Mouse (Mus musculus) kidney, embryonic 15.5 days (tissue): Measurements from ENCODE around the gene Fbxw11. TPM values are rescaled to one million over a fixed set of nuclear protein-coding genes. Genes with fewer than 3 reads are reported as not detected.

Experiments
- ATAC-seq: fragments of 200-750 bp; cut with Nextera tagmentation; replicated peaks from 2 replicates; pipeline ENCODE4 v1.8.0; 2017; ENCODE audit warnings: moderate TSS enrichment; ENCODE audit not compliant: low FRiP score
- H3K27ac ChIP-seq: fragments of 300-500 bp; sonication (generic); 2 replicates; pipeline ENCODE4 v1.5.1; 2015; ENCODE audit warnings: mild to moderate bottlenecking, inconsistent platforms
- H3K27me3 ChIP-seq: fragments of 300-500 bp; sonication (generic); 2 replicates; pipeline ENCODE4 v1.6.1; 2015; ENCODE audit warnings: inconsistent platforms
- H3K36me3 ChIP-seq: fragments of 300-500 bp; sonication (generic); 2 replicates; pipeline ENCODE4 v1.6.1; 2015; ENCODE audit warnings: inconsistent platforms
- H3K4me1 ChIP-seq: fragments of 300-500 bp; sonication (generic); 2 replicates; pipeline ENCODE4 v1.6.1; 2015; ENCODE audit warnings: inconsistent platforms
- H3K4me2 ChIP-seq: fragments of 300-500 bp; sonication (generic); 2 replicates; pipeline ENCODE4 v1.6.1; 2015; ENCODE audit warnings: moderate library complexity, mild to moderate bottlenecking, inconsistent platforms
- H3K4me3 ChIP-seq: fragments of 300-500 bp; sonication (generic); replicated peaks from 2 replicates; pipeline ENCODE4 v1.5.1; 2015; ENCODE audit warnings: mild to moderate bottlenecking, inconsistent platforms
- H3K9ac ChIP-seq: fragments of 300-500 bp; sonication (generic); 2 replicates; pipeline ENCODE4 v1.6.1; 2015; ENCODE audit warnings: mild to moderate bottlenecking, inconsistent platforms
- H3K9me3 ChIP-seq: fragments of 300-500 bp; sonication (generic); replicated peaks from 2 replicates; pipeline ENCODE4 v1.6.1; 2016; ENCODE audit warnings: inconsistent platforms
- WGBS: fragments of 180-500 bp; shearing (Covaris S2); methylation state at CpG from one replicate; pipeline ENCODE4 v1.1.7; 2015; ENCODE audit warnings: mixed read lengths; 5-methylcytosine and 5-hydroxymethylcytosine counted together
- polyA plus RNA-seq: library from polyadenylated mRNA; unstranded; fragments of >200 nt; fragmentation: Nextera tagmentation; extraction: Ambion mirVana; gene quantifications from 2 replicates; pipeline ENCODE4 v1.2.1, GENCODE M21; 2015

Fbxw11 gene
- polyA plus RNA-seq, 1 experiment from 2014 or later, result 85.7 TPM

GRCm38 (mm10) chr11:32718979-32719378 is 76.5 kb downstream of the Fbxw11 start:
- ATAC-seq, result no peak
- WGBS, result 92% methylated on average over 4 of the region's 4 CpGs
- Histone ChIP-seq H3K9me3 (no peaks in the 10 kb centered on the region), H3K36me3 (peaks cover 30% of the 10 kb centered on the region), H3K27me3 (no peaks in the 10 kb centered on the region), H3K4me3 (no peak overlapping the region), H3K4me1 (peaks cover 3% of the 10 kb centered on the region; the same call in 1 of the 2 replicates), H3K4me2 (no peak overlapping the region), H3K9ac (no peak overlapping the region), H3K27ac (no peak overlapping the region)

GRCm38 (mm10) chr11:32722653-32723052 is 80.1 kb downstream of the Fbxw11 start:
- no peaks in the 10 kb centered on the region for H3K27me3 ChIP-seq
- no peaks in the 10 kb centered on the region for H3K9me3 ChIP-seq
- no peaks in the 10 kb centered on the region for H3K4me1 ChIP-seq
- H3K36me3 ChIP-seq, result peaks cover 47% of the 10 kb centered on the region
- H3K4me3 ChIP-seq, result no peak overlapping the region
- no peak overlapping the region for H3K9ac ChIP-seq
- ATAC-seq, result no peak
- no peak overlapping the region for H3K4me2 ChIP-seq
- WGBS, result 91% methylated on average over 5 of the region's 5 CpGs
- H3K27ac ChIP-seq, result no peak overlapping the region

- no peaks in the 10 kb centered on the region for H3K27me3 ChIP-seq
- no peak for ATAC-seq
- H3K36me3 ChIP-seq, result peaks cover 50% of the 10 kb centered on the region
- WGBS, result 80% methylated on average over 2 of the region's 2 CpGs
- H3K9ac ChIP-seq, result no peak overlapping the region
- no peaks in the 10 kb centered on the region for H3K9me3 ChIP-seq
- no peaks in the 10 kb centered on the region for H3K4me1 ChIP-seq
- no peak overlapping the region for H3K27ac ChIP-seq
- no peak overlapping the region for H3K4me2 ChIP-seq
- H3K4me3 ChIP-seq, result no peak overlapping the region
Measured at GRCm38 (mm10) chr11:32723287-32723686, 80.8 kb downstream of the Fbxw11 start.

- Histone ChIP-seq H3K9me3 (no peaks in the 10 kb centered on the region), H3K4me1 (peaks cover 3% of the 10 kb centered on the region; the same call in 1 of the 2 replicates), H3K36me3 (peaks cover 50% of the 10 kb centered on the region), H3K27me3 (no peaks in the 10 kb centered on the region), H3K4me2 (no peak overlapping the region), H3K4me3 (no peak overlapping the region), H3K9ac (no peak overlapping the region), H3K27ac (no peak overlapping the region)
- 86% methylated on average over 9 of the region's 9 CpGs for WGBS
- no peak for ATAC-seq
Measured at GRCm38 (mm10) chr11:32725171-32725570, 82.6 kb downstream of the Fbxw11 start.

- H3K9me3 ChIP-seq, result no peaks in the 10 kb centered on the region
- no peak overlapping the region for H3K9ac ChIP-seq
- no peaks in the 10 kb centered on the region for H3K27me3 ChIP-seq
- H3K36me3 ChIP-seq, result peaks cover 68% of the 10 kb centered on the region
- no peak for ATAC-seq
- H3K27ac ChIP-seq, result no peak overlapping the region
- 63% methylated on average over 5 of the region's 5 CpGs for whole genome bisulfite sequencing
- no peak overlapping the region for H3K4me2 ChIP-seq
- H3K4me1 ChIP-seq, result peaks cover 3% of the 10 kb centered on the region; the same call in 1 of the 2 replicates
- H3K4me3 ChIP-seq, result no peak overlapping the region
Measured at GRCm38 (mm10) chr11:32732467-32732866, 89.9 kb downstream of the Fbxw11 start.

- Histone ChIP-seq H3K27ac (no peak overlapping the region), H3K36me3 (peaks cover 70% of the 10 kb centered on the region), H3K9me3 (no peaks in the 10 kb centered on the region), H3K4me2 (no peak overlapping the region), H3K4me3 (no peak overlapping the region), H3K27me3 (no peaks in the 10 kb centered on the region), H3K4me1 (peaks cover 3% of the 10 kb centered on the region; the same call in 1 of the 2 replicates), H3K9ac (no peak overlapping the region)
- 93% methylated on average over 6 of the region's 6 CpGs for WGBS
- no peak for ATAC-seq
Measured at GRCm38 (mm10) chr11:32733195-32733594, 90.7 kb downstream of the Fbxw11 start.

- H3K4me2 ChIP-seq, result no peak overlapping the region
- peaks cover 97% of the 10 kb centered on the region for H3K36me3 ChIP-seq
- WGBS, result 81% methylated on average over 2 of the region's 2 CpGs
- no peaks in the 10 kb centered on the region for H3K4me1 ChIP-seq
- H3K9ac ChIP-seq, result no peak overlapping the region
- no peak overlapping the region for H3K27ac ChIP-seq
- no peak overlapping the region for H3K4me3 ChIP-seq
- H3K27me3 ChIP-seq, result no peaks in the 10 kb centered on the region
- ATAC-seq, result no peak
- no peaks in the 10 kb centered on the region for H3K9me3 ChIP-seq
Measured at GRCm38 (mm10) chr11:32736371-32736770, 93.8 kb downstream of the Fbxw11 start.

GRCm38 (mm10) chr11:32737729-32738128 is 95.2 kb downstream of the Fbxw11 start:
- no peak overlapping the region for H3K4me3 ChIP-seq
- H3K9me3 ChIP-seq, result no peaks in the 10 kb centered on the region
- WGBS, result 89% methylated on average over 5 of the region's 5 CpGs
- no peak overlapping the region for H3K4me2 ChIP-seq
- H3K4me1 ChIP-seq, result no peaks in the 10 kb centered on the region
- peaks cover 98% of the 10 kb centered on the region for H3K36me3 ChIP-seq
- H3K27ac ChIP-seq, result no peak overlapping the region
- no peaks in the 10 kb centered on the region for H3K27me3 ChIP-seq
- H3K9ac ChIP-seq, result no peak overlapping the region
- ATAC-seq, result no peak

- Histone ChIP-seq H3K9me3 (no peaks in the 10 kb centered on the region), H3K27me3 (no peaks in the 10 kb centered on the region), H3K4me1 (no peaks in the 10 kb centered on the region), H3K4me2 (no peak overlapping the region), H3K9ac (no peak overlapping the region), H3K4me3 (no peak overlapping the region), H3K36me3 (peaks cover 91% of the 10 kb centered on the region), H3K27ac (no peak overlapping the region)
- WGBS, result 60% methylated on average over 5 of the region's 5 CpGs
- ATAC-seq, result no peak
Measured at GRCm38 (mm10) chr11:32743891-32744290, 101.4 kb downstream of the Fbxw11 start.

- no peak overlapping the region for H3K4me2 ChIP-seq
- no peaks in the 10 kb centered on the region for H3K9me3 ChIP-seq
- no peaks in the 10 kb centered on the region for H3K27me3 ChIP-seq
- ATAC-seq, result no peak
- no peak overlapping the region for H3K4me3 ChIP-seq
- 89% methylated on average over 7 of the region's 7 CpGs for whole genome bisulfite sequencing
- H3K36me3 ChIP-seq, result peaks cover 86% of the 10 kb centered on the region
- no peak overlapping the region for H3K27ac ChIP-seq
- no peaks in the 10 kb centered on the region for H3K4me1 ChIP-seq
- no peak overlapping the region for H3K9ac ChIP-seq
Measured at GRCm38 (mm10) chr11:32744463-32744862, 101.9 kb downstream of the Fbxw11 start.

- no peak overlapping the region for H3K9ac ChIP-seq
- H3K27ac ChIP-seq, result no peak overlapping the region
- no peaks in the 10 kb centered on the region for H3K4me1 ChIP-seq
- ATAC-seq, result no peak
- H3K36me3 ChIP-seq, result peaks cover 77% of the 10 kb centered on the region
- H3K4me3 ChIP-seq, result no peak overlapping the region
- no peaks in the 10 kb centered on the region for H3K27me3 ChIP-seq
- 90% methylated on average over 4 of the region's 4 CpGs for WGBS
- H3K4me2 ChIP-seq, result no peak overlapping the region
- H3K9me3 ChIP-seq, result no peaks in the 10 kb centered on the region
Measured at GRCm38 (mm10) chr11:32745466-32745865, 102.9 kb downstream of the Fbxw11 start.

GRCm38 (mm10) chr11:32746036-32746435 is 103.5 kb downstream of the Fbxw11 start:
- Histone ChIP-seq H3K27ac (no peak overlapping the region), H3K36me3 (peaks cover 71% of the 10 kb centered on the region), H3K4me1 (no peaks in the 10 kb centered on the region), H3K4me3 (no peak overlapping the region), H3K9ac (no peak overlapping the region), H3K27me3 (no peaks in the 10 kb centered on the region), H3K4me2 (no peak overlapping the region), H3K9me3 (no peaks in the 10 kb centered on the region)
- no peak for ATAC-seq
- WGBS, result 61% methylated on average over 5 of the region's 5 CpGs

- no peaks in the 10 kb centered on the region for H3K27me3 ChIP-seq
- no peak overlapping the region for H3K4me2 ChIP-seq
- H3K27ac ChIP-seq, result no peak overlapping the region
- no peak overlapping the region for H3K9ac ChIP-seq
- H3K4me1 ChIP-seq, result no peaks in the 10 kb centered on the region
- no peak for ATAC-seq
- 58% methylated on average over 3 of the region's 3 CpGs for WGBS
- no peak overlapping the region for H3K4me3 ChIP-seq
- peaks cover 67% of the 10 kb centered on the region for H3K36me3 ChIP-seq
- no peaks in the 10 kb centered on the region for H3K9me3 ChIP-seq
Measured at GRCm38 (mm10) chr11:32746475-32746874, 104.0 kb downstream of the Fbxw11 start.
